Mouse (Mus musculus): ENCODE data around the gene Harbi1. TPM values are rescaled to one million over a fixed set of nuclear protein-coding genes. Genes with fewer than 3 reads are reported as not detected.

Gene Harbi1
- polyA plus RNA-seq, 1 experiment from 2014 or later, result 24.3 TPM

Other genes with a start within 250 kb of the Harbi1 start
- gene Ckap5, start 184.1 kb upstream of the Harbi1 start, polyA plus RNA-seq (2015; fragmentation: Nextera tagmentation; extraction: Ambion mirVana), result 132 and 140 TPM in 2 replicates
- 0.09 TPM in 1 of 2 replicates, not detected in the other for gene F2, start 74.4 kb upstream of the Harbi1 start, polyA plus RNA-seq (2015; fragmentation: Nextera tagmentation; extraction: Ambion mirVana)
- gene Zfp408, start 61.1 kb upstream of the Harbi1 start, polyA plus RNA-seq (2015; fragmentation: Nextera tagmentation; extraction: Ambion mirVana), result 12.1 and 15.7 TPM in 2 replicates
- 88.6 and 89.0 TPM in 2 replicates for gene Arhgap1, start 61.0 kb upstream of the Harbi1 start, polyA plus RNA-seq (2015; fragmentation: Nextera tagmentation; extraction: Ambion mirVana)
- 35.0 and 35.2 TPM in 2 replicates for gene Atg13, start 276 bp upstream of the Harbi1 start, polyA plus RNA-seq (2015; fragmentation: Nextera tagmentation; extraction: Ambion mirVana)
- gene Ambra1, start 19.3 kb downstream of the Harbi1 start, polyA plus RNA-seq (2015; fragmentation: Nextera tagmentation; extraction: Ambion mirVana), result 21.8 and 24.4 TPM in 2 replicates
- gene Chrm4, start 216.4 kb downstream of the Harbi1 start, polyA plus RNA-seq (2015; fragmentation: Nextera tagmentation; extraction: Ambion mirVana), result 1.0 and 1.1 TPM in 2 replicates
- gene Mdk, start 221.4 kb downstream of the Harbi1 start, polyA plus RNA-seq (2015; fragmentation: Nextera tagmentation; extraction: Ambion mirVana), result 313 and 316 TPM in 2 replicates
- gene Gm9821, start 234.9 kb downstream of the Harbi1 start, polyA plus RNA-seq (2015; fragmentation: Nextera tagmentation; extraction: Ambion mirVana), result 0.13 and 0.25 TPM in 2 replicates